Mouse (Mus musculus): ENCODE measurements at regions not wholly inside any gene's neighbourhood (a gene's known extent, or its start where the extent isn't known, plus 50 kb on each side); places are given as distances from the start of the nearest gene placed in this dataset.

- no peak for DNase-seq (ENCODE audit: extremely low read depth, low read depth, low spot score)
Observed at GRCm38 (mm10) chr4:55593132-55593531, 60.9 kb upstream of the Klf4 start.

- DNase-seq (ENCODE audit: extremely low read depth, low read depth, low spot score): no peak
Observed at GRCm38 (mm10) chr4:55586212-55586611, 53.9 kb upstream of the Klf4 start.

GRCm38 (mm10) chr4:55583589-55583988 is 51.3 kb upstream of the Klf4 start:
- no peak for DNase-seq (ENCODE audit: extremely low read depth, low read depth, low spot score)

Measured in fat pad, adult 2 months (tissue).